Mouse (Mus musculus): ENCODE results near the gene Btrc. TPM values are rescaled to one million over a fixed set of nuclear protein-coding genes. Genes with fewer than 3 reads are reported as not detected.
"Not testable (repeated sequence)": the region's sequence is repeated elsewhere in the genome, so short reads cannot be mapped to it uniquely, and the experiment has no call there.

Btrc gene
- 40.0 and 44.3 TPM in 2 replicates for polyA plus RNA-seq (2016; fragmentation: Nextera tagmentation; extraction: Ambion mirVana)

GRCm38 (mm10) chr19:45363384-45363926 lies at the start of gene Btrc:
Gene Btrc, plus strand, starts transcription at chr19:45363734.
- Histone ChIP-seq H3K9me3 (replicated peaks) (no peaks in the 10 kb centered on the region), H3K4me1 (replicated peaks) (peaks cover 10% of the 10 kb centered on the region; the same call in 1 of the 2 replicates)

DNA sequence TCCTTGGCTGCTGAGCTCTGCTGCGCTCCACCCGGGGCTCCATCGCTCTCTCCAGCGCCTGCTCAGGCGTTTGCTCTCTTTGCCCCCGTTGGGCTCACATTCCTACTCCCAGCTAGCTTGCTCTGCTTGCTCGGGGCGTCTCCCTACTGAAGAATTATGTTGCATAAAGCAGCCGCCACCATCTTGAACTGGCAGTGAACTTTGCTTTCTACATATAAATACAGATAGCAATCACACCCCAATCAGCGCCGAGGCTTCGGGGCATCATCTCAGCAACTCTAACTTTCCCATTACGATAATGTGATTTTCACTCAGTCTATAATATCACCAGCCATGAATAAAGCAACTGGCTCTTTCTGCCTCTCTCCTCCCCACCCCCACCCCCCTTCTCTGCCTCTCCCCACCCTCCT lies 46.1 kb upstream of the Btrc start:
- peak overlapping the region; percentile 27; the same call in 1 of the 2 replicates for H3K4me2 ChIP-seq
- no peak overlapping the region for H3K27ac ChIP-seq (ENCODE audit: poor library complexity, severe bottlenecking)
- H3K4me1 ChIP-seq (replicated peaks) = peaks cover 13% of the 10 kb centered on the region
- H3K36me3 ChIP-seq = no peaks in the 10 kb centered on the region
- no peak overlapping the region for H3K9ac ChIP-seq
- no peak for ATAC-seq (ENCODE audit: insufficient number of reproducible peaks, low FRiP score)
- H3K27me3 ChIP-seq (replicated peaks) = peaks cover 8% of the 10 kb centered on the region; the same call in 1 of the 2 replicates
- no peaks in the 10 kb centered on the region for H3K9me3 ChIP-seq (replicated peaks)
- H3K4me3 ChIP-seq = no peak overlapping the region
- whole genome bisulfite sequencing = 32% methylated on average over 13 of the region's 13 CpGs

More at GRCm38 (mm10) chr19:45363384-45363926, at the start of gene Btrc:
- peak within 1 kb of the TSS; percentile 92 for H3K9ac ChIP-seq
- no peaks in the 10 kb centered on the region for H3K27me3 ChIP-seq (replicated peaks)
- H3K36me3 ChIP-seq = peaks cover 3% of the 10 kb centered on the region; the same call in 1 of the 2 replicates
- peak within 1 kb of the TSS; percentile 94 for H3K4me3 ChIP-seq
- peak within 1 kb of the TSS; percentile 98 for H3K27ac ChIP-seq (ENCODE audit: poor library complexity, severe bottlenecking)
- H3K4me2 ChIP-seq = peak within 1 kb of the TSS; percentile 84
- ATAC-seq (ENCODE audit: insufficient number of reproducible peaks, low FRiP score) = peak; percentile 99
- WGBS = 1% methylated on average over 41 of the region's 42 CpGs

DNA sequence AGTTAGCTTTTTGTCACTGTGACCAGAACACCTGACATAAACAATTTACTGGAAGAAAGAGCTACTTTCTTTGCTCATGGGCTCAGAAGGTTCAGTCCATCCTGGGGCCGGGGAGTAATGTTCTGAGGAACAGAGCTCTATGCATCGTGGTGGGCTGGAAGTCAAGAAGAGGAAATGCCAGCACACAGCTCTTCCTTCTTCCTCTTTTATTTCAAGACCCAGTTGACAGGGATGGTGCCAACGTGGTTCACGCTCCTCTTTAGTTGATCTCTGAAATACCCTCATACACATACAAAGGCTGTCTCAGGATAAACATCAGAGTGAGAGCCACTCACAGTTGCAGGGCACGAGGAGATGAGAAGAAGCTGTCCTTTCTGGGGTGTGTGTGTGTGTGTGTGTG lies 42.5 kb upstream of the Btrc start:
- H3K4me1 ChIP-seq (replicated peaks) = peaks cover 5% of the 10 kb centered on the region; the same call in 1 of the 2 replicates
- H3K27me3 ChIP-seq (replicated peaks) = peaks cover 4% of the 10 kb centered on the region; the same call in 1 of the 2 replicates
- no peaks in the 10 kb centered on the region for H3K36me3 ChIP-seq
- ATAC-seq (ENCODE audit: insufficient number of reproducible peaks, low FRiP score) = no peak
- H3K4me3 ChIP-seq = no peak overlapping the region
- H3K27ac ChIP-seq (ENCODE audit: poor library complexity, severe bottlenecking) = no peak overlapping the region
- no peaks in the 10 kb centered on the region for H3K9me3 ChIP-seq (replicated peaks)
- no peak overlapping the region for H3K4me2 ChIP-seq
- WGBS = 58% methylated on average over 5 of the region's 5 CpGs
- no peak overlapping the region for H3K9ac ChIP-seq

- WGBS = 56% methylated on average over 3 of the region's 3 CpGs
Measured at GRCm38 (mm10) chr19:45329039-45329438, 34.5 kb upstream of the Btrc start.

DNA sequence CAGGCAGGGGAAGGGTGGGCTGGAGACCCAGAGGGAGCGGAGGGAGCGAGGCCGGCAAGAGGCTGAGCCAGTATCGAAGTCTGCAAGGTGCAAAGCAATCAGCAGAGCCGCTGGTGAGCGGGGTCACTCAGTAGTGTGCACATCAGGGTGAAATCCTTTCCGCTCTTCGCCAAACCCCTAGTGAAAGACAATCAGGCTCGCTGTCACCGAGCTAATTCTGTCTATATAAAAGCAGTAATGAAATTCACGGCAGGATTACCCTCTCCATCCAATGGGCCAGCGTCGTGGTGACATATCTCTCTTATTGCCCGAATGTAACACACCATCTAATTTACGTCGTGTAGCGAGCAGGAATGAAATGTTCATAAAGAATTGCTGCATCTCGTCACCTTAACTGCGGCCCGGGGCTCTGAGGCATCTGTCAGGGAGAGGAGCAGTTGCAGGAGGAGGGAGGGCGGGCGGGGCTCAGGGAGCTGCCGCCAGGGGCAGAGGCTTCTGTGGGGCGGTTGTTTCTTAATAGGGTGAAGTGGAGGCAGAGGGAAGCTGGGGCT lies 33.7 kb upstream of the Btrc start:
- H3K9me3 ChIP-seq (replicated peaks) = no peaks in the 10 kb centered on the region; the same call in 1 of the 2 replicates
- H3K27ac ChIP-seq (ENCODE audit: poor library complexity, severe bottlenecking) = no peak overlapping the region
- H3K4me3 ChIP-seq = peak overlapping the region; percentile 30
- peaks cover 40% of the 10 kb centered on the region for H3K27me3 ChIP-seq (replicated peaks)
- WGBS = 14% methylated on average over 24 of the region's 24 CpGs
- no peaks in the 10 kb centered on the region for H3K36me3 ChIP-seq
- H3K9ac ChIP-seq = peak overlapping the region; percentile 35; the same call in 1 of the 2 replicates
- ATAC-seq (ENCODE audit: insufficient number of reproducible peaks, low FRiP score) = no peak
- H3K4me2 ChIP-seq = peak overlapping the region; percentile 64
- peaks cover 13% of the 10 kb centered on the region for H3K4me1 ChIP-seq (replicated peaks)

More at GRCm38 (mm10) chr19:45329039-45329438, 34.5 kb upstream of the Btrc start:
- H3K9ac ChIP-seq = no peak overlapping the region
- H3K4me1 ChIP-seq (replicated peaks) = peaks cover 13% of the 10 kb centered on the region
- no peak for ATAC-seq (ENCODE audit: insufficient number of reproducible peaks, low FRiP score)
- peaks cover 40% of the 10 kb centered on the region for H3K27me3 ChIP-seq (replicated peaks)
- no peak overlapping the region for H3K4me3 ChIP-seq
- H3K27ac ChIP-seq (ENCODE audit: poor library complexity, severe bottlenecking) = no peak overlapping the region
- H3K9me3 ChIP-seq (replicated peaks) = no peaks in the 10 kb centered on the region; the same call in 1 of the 2 replicates
- no peak overlapping the region for H3K4me2 ChIP-seq
- no peaks in the 10 kb centered on the region for H3K36me3 ChIP-seq

GRCm38 (mm10) chr19:45336718-45337117 lies 26.8 kb upstream of the Btrc start:
- Histone ChIP-seq H3K9ac (no peak overlapping the region), H3K27me3 (replicated peaks) (0 out of 2 replicates have a peak, but pooled peaks cover 7% of the 10 kb centered on the region), H3K27ac (ENCODE audit: poor library complexity, severe bottlenecking) (no peak overlapping the region), H3K36me3 (no peaks in the 10 kb centered on the region), H3K4me1 (replicated peaks) (no peaks in the 10 kb centered on the region), H3K4me2 (no peak overlapping the region), H3K9me3 (replicated peaks) (no peaks in the 10 kb centered on the region), H3K4me3 (no peak overlapping the region)
- ATAC-seq (ENCODE audit: insufficient number of reproducible peaks, low FRiP score) = no peak
- 73% methylated on average over 6 of the region's 6 CpGs for WGBS

GRCm38 (mm10) chr19:45338182-45338581 lies 25.4 kb upstream of the Btrc start:
- Histone ChIP-seq H3K27me3 (replicated peaks) (0 out of 2 replicates have a peak, but pooled peaks cover 5% of the 10 kb centered on the region), H3K9ac (no peak overlapping the region), H3K36me3 (no peaks in the 10 kb centered on the region), H3K4me3 (no peak overlapping the region), H3K27ac (ENCODE audit: poor library complexity, severe bottlenecking) (no peak overlapping the region), H3K4me1 (replicated peaks) (no peaks in the 10 kb centered on the region), H3K4me2 (no peak overlapping the region), H3K9me3 (replicated peaks) (no peaks in the 10 kb centered on the region)
- no peak for ATAC-seq (ENCODE audit: insufficient number of reproducible peaks, low FRiP score)
- 76% methylated on average over 10 of the region's 10 CpGs for WGBS

GRCm38 (mm10) chr19:45343941-45344340 lies 19.6 kb upstream of the Btrc start:
- Histone ChIP-seq H3K27ac (ENCODE audit: poor library complexity, severe bottlenecking) (no peak overlapping the region), H3K9me3 (replicated peaks) (no peaks in the 10 kb centered on the region), H3K4me3 (no peak overlapping the region), H3K36me3 (no peaks in the 10 kb centered on the region), H3K4me2 (no peak overlapping the region), H3K4me1 (replicated peaks) (no peaks in the 10 kb centered on the region), H3K9ac (no peak overlapping the region), H3K27me3 (replicated peaks) (0 out of 2 replicates have a peak, but pooled peaks cover under 1% of the 10 kb centered on the region)
- WGBS = 62% methylated on average over 5 of the region's 5 CpGs
- ATAC-seq (ENCODE audit: insufficient number of reproducible peaks, low FRiP score) = no peak

DNA sequence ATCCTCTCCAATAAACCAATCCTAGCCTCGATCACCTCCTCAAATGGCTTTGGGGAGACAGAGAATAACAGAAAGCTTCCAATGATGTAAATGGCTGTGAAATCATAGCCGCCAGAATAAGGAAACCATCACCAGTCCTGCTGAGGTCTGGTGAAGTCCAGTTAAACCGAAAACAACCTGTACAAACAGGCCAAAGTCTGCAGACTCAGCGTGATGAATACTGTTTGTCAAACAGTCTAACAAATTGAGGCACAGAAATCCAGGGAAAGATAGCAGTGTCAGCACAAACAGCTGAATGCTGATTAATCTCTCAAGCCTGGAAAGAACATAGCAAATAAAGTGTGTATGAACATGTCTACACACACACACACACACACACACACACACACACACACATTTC lies 15.3 kb upstream of the Btrc start:
- Histone ChIP-seq H3K36me3 (no peaks in the 10 kb centered on the region), H3K27me3 (replicated peaks) (no peaks in the 10 kb centered on the region), H3K27ac (ENCODE audit: poor library complexity, severe bottlenecking) (no peak overlapping the region), H3K9me3 (replicated peaks) (no peaks in the 10 kb centered on the region), H3K4me3 (no peak overlapping the region), H3K4me2 (no peak overlapping the region), H3K4me1 (replicated peaks) (no peaks in the 10 kb centered on the region), H3K9ac (no peak overlapping the region)
- WGBS = 69% methylated on average over 4 of the region's 4 CpGs
- no peak for ATAC-seq (ENCODE audit: insufficient number of reproducible peaks, low FRiP score)

DNA sequence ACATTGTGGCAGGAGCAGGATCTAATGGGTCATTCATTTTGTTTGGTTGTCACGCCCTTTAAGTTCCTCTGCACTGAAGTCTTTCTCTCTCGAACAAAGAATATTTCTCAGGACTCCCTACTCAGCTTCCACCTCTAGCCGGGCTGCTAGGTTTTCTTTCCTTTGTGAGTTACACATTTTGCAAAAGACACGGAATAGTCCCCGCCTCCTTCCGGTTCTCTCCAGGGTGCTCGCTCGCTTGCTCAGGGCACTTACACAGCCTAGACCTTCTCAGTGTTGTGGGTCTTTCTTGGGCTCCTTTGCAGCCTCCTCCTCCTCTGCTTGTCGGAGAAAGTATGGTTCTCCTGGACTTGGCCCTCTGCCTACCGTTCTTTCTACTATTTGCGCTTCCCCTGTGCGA lies 13.1 kb upstream of the Btrc start:
- no peaks in the 10 kb centered on the region for H3K4me1 ChIP-seq (replicated peaks)
- no peak overlapping the region for H3K9ac ChIP-seq
- no peaks in the 10 kb centered on the region for H3K27me3 ChIP-seq (replicated peaks)
- peak overlapping the region; percentile 40 for H3K4me2 ChIP-seq
- 51% methylated on average over 12 of the region's 12 CpGs for WGBS
- no peaks in the 10 kb centered on the region for H3K36me3 ChIP-seq
- H3K27ac ChIP-seq (ENCODE audit: poor library complexity, severe bottlenecking) = no peak overlapping the region
- H3K9me3 ChIP-seq (replicated peaks) = no peaks in the 10 kb centered on the region
- no peak overlapping the region for H3K4me3 ChIP-seq
- no peak for ATAC-seq (ENCODE audit: insufficient number of reproducible peaks, low FRiP score)

GRCm38 (mm10) chr19:45352706-45353105 lies 10.8 kb upstream of the Btrc start:
- H3K27ac ChIP-seq (ENCODE audit: poor library complexity, severe bottlenecking); H3K4me2 ChIP-seq; H3K4me3 ChIP-seq; H3K27me3 ChIP-seq (replicated peaks); H3K4me1 ChIP-seq (replicated peaks); H3K9me3 ChIP-seq (replicated peaks); H3K9ac ChIP-seq; H3K36me3 ChIP-seq; ATAC-seq (ENCODE audit: insufficient number of reproducible peaks, low FRiP score): not testable (repeated sequence)
- WGBS = 82% methylated on average over 7 of the region's 7 CpGs

Data from heart, embryonic 12.5 days (tissue).